Mouse (Mus musculus): ENCODE data around the gene Kansl1. TPM values are rescaled to one million over a fixed set of nuclear protein-coding genes. Genes with fewer than 3 reads are reported as not detected.
A peak's percentile ranks its signal among the peaks of the same experiment; 100 is the strongest.

Kansl1 gene
- total and polyA plus RNA-seq, 3 experiments = 45.1 to 128 (median 53.3) TPM

GRCm38 (mm10) chr11:104439703-104440102, 29.0 kb downstream of the Kansl1 start:
- DNase-seq = no peak

GRCm38 (mm10) chr11:104438450-104438849, 30.2 kb downstream of the Kansl1 start:
- no peak for DNase-seq

- DNase-seq = no peak
Measured at GRCm38 (mm10) chr11:104436394-104436954, 32.2 kb downstream of the Kansl1 start.

- no peak for DNase-seq
Measured at GRCm38 (mm10) chr11:104435753-104436152, 32.9 kb downstream of the Kansl1 start.

- DNase-seq = no peak
Measured at GRCm38 (mm10) chr11:104435141-104435540, 33.5 kb downstream of the Kansl1 start.

GRCm38 (mm10) chr11:104432251-104432650, 36.4 kb downstream of the Kansl1 start:
- no peak for DNase-seq

- DNase-seq = no peak
Measured at GRCm38 (mm10) chr11:104431807-104432206, 36.9 kb downstream of the Kansl1 start.

- DNase-seq = peak; percentile 40
Measured at GRCm38 (mm10) chr11:104424727-104425416, 43.8 kb downstream of the Kansl1 start.

- DNase-seq = no peak
Measured at GRCm38 (mm10) chr11:104412254-104412653, 56.4 kb downstream of the Kansl1 start.

GRCm38 (mm10) chr11:104407391-104407790, 61.3 kb downstream of the Kansl1 start:
- DNase-seq = no peak

GRCm38 (mm10) chr11:104400961-104401360, 67.7 kb downstream of the Kansl1 start:
- no peak for DNase-seq

GRCm38 (mm10) chr11:104399459-104400216, 69.0 kb downstream of the Kansl1 start:
- DNase-seq = peak; percentile 76

- no peak for DNase-seq
Measured at GRCm38 (mm10) chr11:104395648-104396047, 73.0 kb downstream of the Kansl1 start.

GRCm38 (mm10) chr11:104393196-104393595, 75.5 kb downstream of the Kansl1 start:
- no peak for DNase-seq

- DNase-seq = no peak
Measured at GRCm38 (mm10) chr11:104392153-104392552, 76.5 kb downstream of the Kansl1 start.

GRCm38 (mm10) chr11:104387284-104387683, 81.4 kb downstream of the Kansl1 start:
- no peak for DNase-seq

- no peak for DNase-seq
Measured at GRCm38 (mm10) chr11:104386595-104386994, 82.1 kb downstream of the Kansl1 start.

- DNase-seq = no peak
Measured at GRCm38 (mm10) chr11:104383167-104383810, 85.4 kb downstream of the Kansl1 start.

- no peak for DNase-seq
Measured at GRCm38 (mm10) chr11:104381887-104382286, 86.8 kb downstream of the Kansl1 start.

GRCm38 (mm10) chr11:104379635-104380034, 89.0 kb downstream of the Kansl1 start:
- peak; percentile 30 for DNase-seq

- DNase-seq = no peak
Measured at GRCm38 (mm10) chr11:104376291-104376690, 92.4 kb downstream of the Kansl1 start.

GRCm38 (mm10) chr11:104367486-104368190, 101.0 kb downstream of the Kansl1 start:
- DNase-seq = no peak

All from adrenal gland, adult 2 months (tissue).